18 mouse cellular contexts compared by ENCODE assay signal in genomic region chr11:48795221-48795620, GRCm38 (mm10). TPM values are rescaled to one million over a fixed set of nuclear protein-coding genes. Genes with fewer than 3 reads are reported as not detected.
DNase-seq lines count a peak whose midpoint lies in the region; TF ChIP-seq lines count a peak whose summit lies in the region.
"Had no signal": no experiment of that assay in that cellular context is flagged by ENCODE, and none has a peak within 500 bp of the region (broad histone marks: within the 10 kb centered on the region; RNA-seq: fewer than 3 reads in every experiment).

No protein-coding gene starts in this region.

- H3K4me1 ChIP-seq in heart, adult 2 months (ENCODE audit: control insufficient read depth, insufficient read depth, low read length) = peaks cover 2% of the 10 kb centered on the region

- H3K4me3 ChIP-seq in heart, adult 2 months = no peak overlapping the region
- no peak overlapping the region for H3K4me3 ChIP-seq in left cerebral cortex, adult 2 months
- H3K4me3 ChIP-seq: embryonic facial prominence, embryonic 10.5 days; forebrain, embryonic 13.5 days; heart, embryonic 15.5 days; hindbrain, embryonic 15.5 days had no signal

- no peak for DNase-seq in heart, adult 2 months
- DNase-seq in heart, postnatal 14 days = no peak
- DNase-seq in left cerebral cortex, adult 2 months (ENCODE audit: extremely low spot score in 1 of 2, low spot score in 2 of 2) = no peak
- DNase-seq in left cerebral cortex, adult 9 months (ENCODE audit: low spot score in 2 of 2) = no peak
- peak; percentile 43 for DNase-seq in thymus, postnatal 25 days
- no peak for DNase-seq in thymus, postnatal 0 days (ENCODE audit: low spot score)
- no peak for DNase-seq in adrenal gland, postnatal 10 days
- DNase-seq: adrenal gland, adult 2 months; adrenal gland, postnatal 36 days; cerebellum, adult 2 months; forebrain, postnatal 0 days; gastrocnemius, postnatal 36 days had no signal

- no peaks in the 10 kb centered on the region for H3K79me2 ChIP-seq in heart, adult 2 months (replicated peaks; ENCODE audit: control insufficient read depth, insufficient read depth, low read length)

- H3K27ac ChIP-seq in heart, adult 2 months = no peak overlapping the region
- H3K27ac ChIP-seq in left cerebral cortex, adult 2 months = no peak overlapping the region
- H3K27ac ChIP-seq: embryonic facial prominence, embryonic 10.5 days; forebrain, embryonic 13.5 days; heart, embryonic 15.5 days; hindbrain, embryonic 15.5 days had no signal

- no peak for TF ChIP-seq EP300 in heart, adult 2 months (IDR thresholded peaks at IDR 0.05; ENCODE audit: insufficient read depth, low read depth, low read length)

- 94% methylated on average over 7 of the region's 7 CpGs for WGBS in heart, adult 2 months

- no peaks in the 10 kb centered on the region for H3K27me3 ChIP-seq in heart, adult 2 months (ENCODE audit: control insufficient read depth, insufficient read depth, low read length)
- H3K27me3 ChIP-seq: CH12.LX; forebrain, embryonic 13.5 days; heart, embryonic 15.5 days; hindbrain, embryonic 15.5 days; Patski had no signal

- no peak overlapping the region for H3K9ac ChIP-seq in heart, adult 2 months (ENCODE audit: low read depth, low read length)
- H3K9ac ChIP-seq: forebrain, embryonic 13.5 days; forebrain, postnatal 0 days; heart, embryonic 15.5 days; hindbrain, embryonic 15.5 days had no signal

- H3K36me3 ChIP-seq in heart, adult 2 months (ENCODE audit: control insufficient read depth, insufficient read depth, low read length) = no peaks in the 10 kb centered on the region
- H3K36me3 ChIP-seq: embryonic facial prominence, embryonic 10.5 days; heart, embryonic 15.5 days; hindbrain, embryonic 15.5 days had no signal

- intact Hi-C loops in heart, adult 2 months (cut with DNase I) = loop anchor here (5.0 kb wide), 1 partner anchor 407 kb away; the partner anchor contains the start of gene Zfp62
- intact Hi-C loops in heart, postnatal 14 days (cut with DNase I) = loop anchor here (10.0 kb wide), 2 partner anchors 410 to 470 kb away; partner anchors contain the start of gene Zfp62
- intact Hi-C loops in left cerebral cortex, adult 2 months (cut with DNase I) = no loop called here

- TF ChIP-seq CTCF in heart, adult 2 months (IDR thresholded peaks at IDR 0.05) = peak; percentile 61
- TF ChIP-seq CTCF in left cerebral cortex, adult 2 months (IDR thresholded peaks at IDR 0.05) = peak; percentile 40

- no peak for TF ChIP-seq POLR2A in heart, adult 2 months (IDR thresholded peaks at IDR 0.05; ENCODE audit: insufficient read depth, low read depth, low read length)

RNA-seq across cellular contexts. Expression of gene Rack1, which starts 4.9 kb away (rescaled TPM):
- total RNA-seq in heart, adult 2 months (2021) = 100 to 1,000 TPM; 337 to 437 TPM
- polyA plus RNA-seq in heart, adult 2 months (2012; rRNA removed) = 867 and 1,301 TPM in 2 replicates
- 100 to 1,000 TPM; 400 to 478 TPM for total RNA-seq in heart, postnatal 14 days (2021)
- 100 to 1,000 TPM; 218 to 220 TPM for total RNA-seq in left cerebral cortex, adult 2 months (2021)
- polyA plus RNA-seq in thymus, postnatal 0 days (2015; fragmentation: Nextera tagmentation; extraction: Ambion mirVana) = 988 and 1,015 TPM in 2 replicates
- 100 to 1,000 TPM; 805 to 857 TPM for total RNA-seq in adrenal gland, postnatal 10 days (2021)

RNA-seq across cellular contexts. Expression of gene Trim41, which starts 21.9 kb away (rescaled TPM):
- total RNA-seq in heart, adult 2 months (2021) = 10 to 100 TPM; 19.8 to 19.9 TPM
- polyA plus RNA-seq in heart, adult 2 months (2012; rRNA removed) = 19.1 and 19.3 TPM in 2 replicates
- total RNA-seq in heart, postnatal 14 days (2021) = 10 to 100 TPM; 26.4 to 27.0 TPM
- 10 to 100 TPM; 61.7 to 67.7 TPM for total RNA-seq in left cerebral cortex, adult 2 months (2021)
- 3.5 and 5.5 TPM in 2 replicates for polyA plus RNA-seq in thymus, postnatal 0 days (2015; fragmentation: Nextera tagmentation; extraction: Ambion mirVana)
- 10 to 100 TPM; 42.3 to 42.7 TPM for total RNA-seq in adrenal gland, postnatal 10 days (2021)

RNA-seq across cellular contexts. Expression of gene Trim7, which starts 30.7 kb away (rescaled TPM):
- total RNA-seq in heart, adult 2 months (2021) = 10 to 100 TPM; 18.2 to 18.4 TPM
- 27.9 and 32.6 TPM in 2 replicates for polyA plus RNA-seq in heart, adult 2 months (2012; rRNA removed)
- 10 to 100 TPM; 23.4 to 23.9 TPM for total RNA-seq in heart, postnatal 14 days (2021)
- 1 to 10 TPM; 2.4 to 3.3 TPM for total RNA-seq in left cerebral cortex, adult 2 months (2021)
- 1.1 and 2.1 TPM in 2 replicates for polyA plus RNA-seq in thymus, postnatal 0 days (2015; fragmentation: Nextera tagmentation; extraction: Ambion mirVana)
- 10 to 100 TPM in 1 of 2 experiments, 1 to 10 TPM in 1; 5.3 to 12.0 TPM for total RNA-seq in adrenal gland, postnatal 10 days (2021)

RNA-seq across cellular contexts. Expression of gene Gm12184, which starts 31.2 kb away (rescaled TPM):
- 1 to 10 TPM; 3.8 to 3.9 TPM for total RNA-seq in heart, adult 2 months (2021)
- 18.8 and 28.2 TPM in 2 replicates for polyA plus RNA-seq in heart, adult 2 months (2012; rRNA removed)
- 1 to 10 TPM; 2.6 to 3.0 TPM for total RNA-seq in heart, postnatal 14 days (2021)
- total RNA-seq in left cerebral cortex, adult 2 months (2021) = 1 to 10 TPM; 1.1 to 2.6 TPM
- 7.6 and 8.8 TPM in 2 replicates for polyA plus RNA-seq in thymus, postnatal 0 days (2015; fragmentation: Nextera tagmentation; extraction: Ambion mirVana)
- 1 to 10 TPM; 2.5 to 4.9 TPM for total RNA-seq in adrenal gland, postnatal 10 days (2021)
